Mouse (Mus musculus): ENCODE results near the gene Olfr1359. TPM values are rescaled to one million over a fixed set of nuclear protein-coding genes. Genes with fewer than 3 reads are reported as not detected.

Olfr1359 gene
- polyA plus RNA-seq (2012): not detected in 2 replicates

DNA sequence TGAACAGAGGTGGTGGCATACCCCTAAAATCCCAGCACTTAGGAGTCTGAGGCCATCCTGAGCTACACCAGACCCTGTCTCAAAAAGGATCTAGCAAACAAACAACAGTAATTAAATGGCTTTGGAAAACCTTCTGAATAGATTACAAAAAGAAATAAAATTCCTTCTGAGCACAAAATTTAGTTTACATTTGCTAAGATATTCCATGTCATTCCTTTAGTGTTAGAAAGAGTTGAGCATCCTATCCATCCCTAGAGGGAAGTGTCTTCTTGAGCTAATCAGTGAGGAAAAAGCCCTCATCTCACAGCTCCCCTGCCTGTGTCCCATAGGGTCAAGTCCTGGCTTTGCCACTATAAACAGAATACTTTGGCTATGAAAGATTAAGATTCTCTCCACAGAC, at the start of gene Olfr1359:
Olfr1359 (plus strand) TSS at position 301 of the 400 bp plus-strand sequence.
- no peak within 1 kb of the TSS for H3K4me3 ChIP-seq (replicated peaks)
- H3K4me1 ChIP-seq (ENCODE audit: control insufficient read depth): peaks cover 2% of the 10 kb centered on the region; the same call in 1 of the 2 replicates
- peaks cover 2% of the 10 kb centered on the region for H3K27me3 ChIP-seq (ENCODE audit: control insufficient read depth)
- no peaks in the 10 kb centered on the region for H3K36me3 ChIP-seq (ENCODE audit: control insufficient read depth)
- no peaks in the 10 kb centered on the region for H3K9me3 ChIP-seq (ENCODE audit: control insufficient read depth, low read length)
- no peak for TF ChIP-seq TAL1 (IDR thresholded peaks at IDR 0.05; ENCODE audit: low read length)
- TF ChIP-seq GATA1 (IDR thresholded peaks at IDR 0.05; ENCODE audit: low read length): no peak

DNA sequence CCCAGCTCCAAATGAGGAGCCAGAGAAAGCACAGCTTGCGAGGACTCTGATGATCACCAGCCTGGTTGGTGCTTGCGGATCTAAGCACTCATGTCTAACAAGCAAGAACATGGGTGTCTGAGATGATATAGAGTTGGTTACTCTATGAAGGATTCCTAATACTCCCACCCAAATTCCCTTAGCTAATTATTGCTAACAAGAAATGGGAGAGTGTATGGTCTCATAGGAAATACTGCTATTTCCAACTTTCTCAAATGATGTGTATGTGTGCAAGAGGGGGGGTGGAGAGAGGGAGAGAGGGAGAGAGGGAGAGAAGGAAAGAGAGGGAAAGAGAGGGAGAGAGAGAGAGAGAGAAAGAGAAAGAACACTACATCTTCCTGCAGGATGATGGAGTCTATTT, 34.6 kb upstream of the Olfr1359 start, which contains the start of gene Olfr1361:
Olfr1361 (minus strand) TSS at position 101 of the 400 bp plus-strand sequence.
- no peaks in the 10 kb centered on the region for H3K27me3 ChIP-seq (ENCODE audit: control insufficient read depth)
- TF ChIP-seq TAL1 (IDR thresholded peaks at IDR 0.05; ENCODE audit: low read length) (no peak), GATA1 (IDR thresholded peaks at IDR 0.05; ENCODE audit: low read length) (no peak)
- no peak within 1 kb of the TSS for H3K4me3 ChIP-seq (replicated peaks)
- H3K36me3 ChIP-seq (ENCODE audit: control insufficient read depth): no peaks in the 10 kb centered on the region
- no peaks in the 10 kb centered on the region for H3K9me3 ChIP-seq (ENCODE audit: control insufficient read depth, low read length)
- no peaks in the 10 kb centered on the region for H3K4me1 ChIP-seq (ENCODE audit: control insufficient read depth)

DNA sequence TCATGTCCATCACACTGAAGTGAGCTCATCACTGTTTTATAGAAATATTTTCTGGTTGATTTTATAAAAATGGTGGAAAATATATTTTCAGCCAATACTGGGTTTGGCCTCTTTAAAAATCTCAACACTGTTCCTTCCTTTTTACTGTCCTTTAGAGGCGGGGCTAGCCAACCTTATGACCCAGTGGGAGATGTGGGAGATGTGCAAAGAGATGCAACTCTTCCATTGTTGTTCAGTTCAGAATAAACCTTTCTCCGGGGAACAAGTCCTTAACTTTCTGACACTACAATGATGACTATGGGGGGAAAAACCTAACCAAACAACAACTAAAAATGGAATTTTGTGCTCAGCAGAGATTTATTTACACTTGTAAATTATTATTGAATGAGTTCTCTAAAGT, 20.6 kb upstream of the Olfr1359 start, which contains the start of gene Olfr1360:
Olfr1360 (minus strand) TSS at position 101 of the 400 bp plus-strand sequence.
- TF ChIP-seq TAL1 (IDR thresholded peaks at IDR 0.05; ENCODE audit: low read length): no peak
- TF ChIP-seq GATA1 (IDR thresholded peaks at IDR 0.05; ENCODE audit: low read length): no peak
- no peaks in the 10 kb centered on the region for H3K36me3 ChIP-seq (ENCODE audit: control insufficient read depth)
- no peaks in the 10 kb centered on the region for H3K4me1 ChIP-seq (ENCODE audit: control insufficient read depth)
- H3K9me3 ChIP-seq (ENCODE audit: control insufficient read depth, low read length): no peaks in the 10 kb centered on the region
- H3K27me3 ChIP-seq (ENCODE audit: control insufficient read depth): no peaks in the 10 kb centered on the region
- H3K4me3 ChIP-seq (replicated peaks): no peak within 1 kb of the TSS

- H3K4me1 ChIP-seq (ENCODE audit: control insufficient read depth): peaks cover 15% of the 10 kb centered on the region
- H3K9me3 ChIP-seq (ENCODE audit: control insufficient read depth, low read length): no peaks in the 10 kb centered on the region
- H3K27me3 ChIP-seq (ENCODE audit: control insufficient read depth): peaks cover 6% of the 10 kb centered on the region
- TF ChIP-seq TAL1 (IDR thresholded peaks at IDR 0.05; ENCODE audit: low read length) (no peak), GATA1 (IDR thresholded peaks at IDR 0.05; ENCODE audit: low read length) (no peak)
- H3K4me3 ChIP-seq (replicated peaks): no peak overlapping the region
- H3K36me3 ChIP-seq (ENCODE audit: control insufficient read depth): no peaks in the 10 kb centered on the region
These were observed 8.8 kb downstream of the Olfr1359 start for GRCm38 (mm10) chr13:21706669-21707068.

DNA sequence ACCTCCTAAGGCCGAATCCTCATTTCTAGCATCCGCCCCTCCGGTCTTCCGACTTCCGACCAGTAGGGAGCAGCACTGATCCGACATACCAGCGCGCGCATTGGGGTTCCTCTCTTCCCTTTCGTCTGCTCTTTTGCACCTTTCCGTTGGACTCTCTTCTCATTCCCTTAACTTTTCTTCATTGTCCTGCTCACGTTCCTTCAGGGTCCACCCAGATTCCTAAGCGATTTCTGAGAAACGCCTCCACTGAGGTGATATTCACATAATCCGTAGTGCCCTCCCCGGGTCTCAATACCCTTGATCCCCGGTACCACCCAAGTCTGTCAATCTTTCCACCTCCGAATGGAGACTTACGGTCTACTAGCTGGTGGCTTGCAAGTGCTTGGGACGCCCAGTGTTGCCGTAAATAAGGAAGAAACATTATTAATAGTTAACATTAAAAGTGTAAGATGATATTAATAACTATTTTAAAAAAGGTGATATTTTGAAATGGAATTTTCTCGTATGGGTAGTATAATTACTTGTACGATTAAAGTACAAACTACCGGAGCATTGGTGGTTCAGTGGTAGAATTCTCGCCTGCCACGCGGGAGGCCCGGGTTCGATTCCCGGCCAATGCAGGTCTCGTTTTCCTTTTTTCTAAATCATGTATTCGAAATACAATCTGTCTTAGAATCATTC, 12.3 kb downstream of the Olfr1359 start:
- TF ChIP-seq TAL1 (IDR thresholded peaks at IDR 0.05; ENCODE audit: low read length) (no peak), GATA1 (IDR thresholded peaks at IDR 0.05; ENCODE audit: low read length) (no peak)
- Histone ChIP-seq H3K9me3 (ENCODE audit: control insufficient read depth, low read length) (no peaks in the 10 kb centered on the region), H3K4me1 (ENCODE audit: control insufficient read depth) (peaks cover 33% of the 10 kb centered on the region), H3K27me3 (ENCODE audit: control insufficient read depth) (peaks cover 2% of the 10 kb centered on the region), H3K36me3 (ENCODE audit: control insufficient read depth) (no peaks in the 10 kb centered on the region), H3K4me3 (replicated peaks) (peak overlapping the region; percentile 86)

- H3K36me3 ChIP-seq (ENCODE audit: control insufficient read depth): no peaks in the 10 kb centered on the region
- TF ChIP-seq TAL1 (IDR thresholded peaks at IDR 0.05; ENCODE audit: low read length) (no peak), GATA1 (IDR thresholded peaks at IDR 0.05; ENCODE audit: low read length) (no peak)
- H3K4me1 ChIP-seq (ENCODE audit: control insufficient read depth): peaks cover 38% of the 10 kb centered on the region
- H3K4me3 ChIP-seq (replicated peaks): peak overlapping the region; percentile 86
- no peaks in the 10 kb centered on the region for H3K9me3 ChIP-seq (ENCODE audit: control insufficient read depth, low read length)
- no peaks in the 10 kb centered on the region for H3K27me3 ChIP-seq (ENCODE audit: control insufficient read depth)
These were observed 13.1 kb downstream of the Olfr1359 start for GRCm38 (mm10) chr13:21710821-21711525.

- H3K36me3 ChIP-seq (ENCODE audit: control insufficient read depth): no peaks in the 10 kb centered on the region
These were observed 13.8 kb downstream of the Olfr1359 start for GRCm38 (mm10) chr13:21711698-21712097.

GRCm38 (mm10) chr13:21714725-21715124, 16.8 kb downstream of the Olfr1359 start:
- Histone ChIP-seq H3K4me3 (replicated peaks) (peak overlapping the region; percentile 78), H3K27me3 (ENCODE audit: control insufficient read depth) (no peaks in the 10 kb centered on the region), H3K4me1 (ENCODE audit: control insufficient read depth) (peaks cover 63% of the 10 kb centered on the region), H3K9me3 (ENCODE audit: control insufficient read depth, low read length) (no peaks in the 10 kb centered on the region), H3K36me3 (ENCODE audit: control insufficient read depth) (no peaks in the 10 kb centered on the region; the same call in 1 of the 2 replicates)
- TF ChIP-seq TAL1 (IDR thresholded peaks at IDR 0.05; ENCODE audit: low read length) (no peak), GATA1 (IDR thresholded peaks at IDR 0.05; ENCODE audit: low read length) (no peak)

More at GRCm38 (mm10) chr13:21711698-21712097, 13.8 kb downstream of the Olfr1359 start:
- TF ChIP-seq GATA1 (IDR thresholded peaks at IDR 0.05; ENCODE audit: low read length) (no peak), TAL1 (IDR thresholded peaks at IDR 0.05; ENCODE audit: low read length) (no peak)
- Histone ChIP-seq H3K9me3 (ENCODE audit: control insufficient read depth, low read length) (no peaks in the 10 kb centered on the region), H3K27me3 (ENCODE audit: control insufficient read depth) (no peaks in the 10 kb centered on the region), H3K4me3 (replicated peaks) (peak overlapping the region; percentile 86), H3K4me1 (ENCODE audit: control insufficient read depth) (peaks cover 39% of the 10 kb centered on the region)

Data from erythroblast, embryonic 14.5 days (primary cell).